Mouse (Mus musculus) thymus, adult 2 months (tissue): Measurements from ENCODE around the gene Stox2.

Source experiments
- CTCF ChIP-seq: fragments of 200-500 bp; IDR thresholded peaks from 2 replicates; pipeline ENCODE4 v1.5.1; 2012; ENCODE audit warnings: mild to moderate bottlenecking, control low read depth, low read length, moderate library complexity, borderline replicate concordance; ENCODE audit not compliant: control insufficient read depth, poor library complexity, insufficient read depth; ENCODE audit errors: extremely low read depth
- POLR2A ChIP-seq: fragments of 200-500 bp; IDR thresholded peaks from 2 replicates; pipeline ENCODE4 v1.6.1; 2012; ENCODE audit warnings: mild to moderate bottlenecking, low read length, control low read depth, moderate library complexity; ENCODE audit not compliant: control insufficient read depth, poor library complexity, insufficient read depth; ENCODE audit errors: extremely low read depth

DNA sequence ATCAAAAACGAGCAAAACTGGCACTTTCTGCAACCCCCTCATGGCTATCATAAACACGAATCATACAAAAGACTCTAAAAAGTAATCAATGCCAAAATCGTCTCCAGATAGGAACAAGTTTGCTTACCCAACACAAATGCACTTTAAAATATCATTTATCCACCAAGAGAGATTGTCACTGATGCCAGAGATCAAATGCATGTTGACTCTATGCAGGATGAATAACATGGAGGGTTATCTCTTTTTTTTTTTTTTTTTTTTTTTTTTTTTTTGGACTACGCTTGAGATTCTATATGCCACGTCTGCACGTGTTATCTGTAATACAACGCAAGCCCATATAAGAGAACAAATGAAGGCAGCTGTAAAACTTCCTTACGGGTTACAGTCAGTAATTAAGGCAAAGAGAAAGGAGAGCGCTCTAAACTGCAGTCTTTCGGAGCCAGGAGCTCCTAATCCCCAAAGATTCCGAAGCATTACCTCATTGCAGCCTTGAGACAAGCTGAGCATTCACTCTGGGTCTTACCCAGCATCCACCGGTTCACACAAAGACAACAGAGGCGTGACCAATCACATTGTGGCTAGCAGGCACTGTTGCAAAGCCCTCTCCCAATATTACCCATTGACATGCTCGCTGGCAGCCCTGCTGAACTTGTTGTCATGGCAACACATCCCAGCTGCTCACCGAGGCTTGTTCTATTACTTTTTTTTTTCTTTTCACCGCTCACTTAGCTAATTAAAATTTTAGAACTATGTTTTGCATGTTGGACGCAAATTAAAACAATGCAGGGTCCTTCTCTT, 203.8 kb downstream of the Stox2 start:
- TF ChIP-seq POLR2A (no peak), CTCF (no peak)
